Mouse (Mus musculus) cerebellum, adult 11-12 months (tissue): ENCODE measurements around the gene Odf3.
"Not testable (repeated sequence)": the region's sequence is repeated elsewhere in the genome, so short reads cannot be mapped to it uniquely, and the experiment has no call there.

Experiments
- DNase-seq: peaks from one replicate; pipeline ENCODE4 v3.0.0; 2022

The Odf3 gene

DNA sequence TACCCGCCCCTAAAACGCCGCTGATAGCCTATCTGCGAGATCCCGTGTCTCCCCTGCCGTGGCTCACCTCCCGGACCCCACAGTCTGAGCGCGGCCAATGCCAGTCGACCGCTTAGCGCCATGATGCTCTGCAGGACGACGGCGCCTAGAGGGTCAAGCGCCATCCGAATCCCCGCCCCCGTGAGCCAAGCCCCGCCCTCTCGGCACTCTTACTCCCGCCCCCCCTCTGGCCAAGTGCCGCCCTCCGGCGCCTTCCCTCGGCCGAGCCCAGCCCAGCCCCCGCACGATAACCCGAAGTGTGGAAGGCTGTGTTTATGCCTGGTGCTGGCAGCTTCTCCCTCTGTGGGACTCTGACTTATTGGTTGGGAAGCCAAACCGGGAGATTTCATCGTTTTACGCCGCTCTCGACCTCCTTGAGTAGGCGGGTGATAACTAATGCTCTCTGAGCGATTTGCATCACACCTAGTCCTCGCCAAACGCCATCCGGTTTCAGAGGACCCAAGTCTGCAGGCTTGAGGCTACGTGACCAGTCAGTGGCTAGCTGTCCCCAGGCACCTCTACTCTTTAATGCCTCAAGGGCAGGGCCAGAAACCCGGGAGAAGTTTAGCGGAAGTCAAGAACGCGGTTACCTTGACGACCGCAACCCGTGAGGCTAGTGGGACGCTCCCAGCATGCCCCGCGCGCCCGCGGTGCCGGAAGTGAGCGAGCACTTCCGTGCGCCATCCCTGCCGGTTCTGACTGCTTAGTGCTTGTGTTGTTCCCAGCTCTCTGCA lies 34.3 kb downstream of the Odf3 start, which contains the start of the genes Psmd13 and Sirt3:
Gene Psmd13, plus strand, starts transcription at position 273 of the 773 bp plus-strand sequence.
Gene Sirt3, minus strand, starts transcription at position 614 of the 773 bp plus-strand sequence.
- DNase-seq = peak; percentile 90

DNA sequence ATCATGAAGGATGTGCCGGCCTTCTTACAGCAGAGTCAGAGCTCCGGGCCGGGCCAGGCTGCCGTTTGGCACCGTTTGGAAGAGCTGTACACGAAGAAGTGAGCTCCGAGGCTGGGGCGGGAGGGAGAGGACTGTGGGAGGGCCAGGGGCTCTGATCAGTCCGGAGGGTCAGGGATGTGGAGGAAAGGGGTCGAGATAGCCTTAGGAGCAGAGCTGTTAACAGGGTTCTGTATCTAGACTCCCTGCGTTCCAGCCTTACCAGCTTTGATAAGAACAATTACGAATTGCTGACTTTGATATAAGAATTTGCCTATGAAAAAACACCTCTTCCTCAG lies 34.8 kb downstream of the Odf3 start:
- no peak for DNase-seq

DNA sequence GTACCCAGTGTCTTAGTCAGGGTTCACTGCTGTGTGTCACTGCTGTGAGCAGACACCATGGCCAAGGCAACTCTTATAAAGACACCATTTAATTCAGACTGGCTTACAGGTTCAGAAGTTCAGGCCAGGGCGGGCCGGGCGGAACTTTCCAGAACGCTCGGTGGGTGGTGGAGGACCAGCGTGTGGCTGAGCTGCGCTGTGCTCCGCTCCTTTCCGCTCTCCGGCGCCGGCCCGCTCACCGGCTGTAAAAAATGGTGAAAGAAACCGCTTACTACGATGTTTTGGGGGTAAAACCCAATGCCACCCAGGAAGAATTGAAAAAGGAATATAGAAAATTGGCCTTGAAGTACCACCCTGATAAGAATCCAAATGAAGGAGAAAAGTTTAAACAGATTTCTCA lies 43.0 kb downstream of the Odf3 start:
- DNase-seq = not testable (repeated sequence)

DNA sequence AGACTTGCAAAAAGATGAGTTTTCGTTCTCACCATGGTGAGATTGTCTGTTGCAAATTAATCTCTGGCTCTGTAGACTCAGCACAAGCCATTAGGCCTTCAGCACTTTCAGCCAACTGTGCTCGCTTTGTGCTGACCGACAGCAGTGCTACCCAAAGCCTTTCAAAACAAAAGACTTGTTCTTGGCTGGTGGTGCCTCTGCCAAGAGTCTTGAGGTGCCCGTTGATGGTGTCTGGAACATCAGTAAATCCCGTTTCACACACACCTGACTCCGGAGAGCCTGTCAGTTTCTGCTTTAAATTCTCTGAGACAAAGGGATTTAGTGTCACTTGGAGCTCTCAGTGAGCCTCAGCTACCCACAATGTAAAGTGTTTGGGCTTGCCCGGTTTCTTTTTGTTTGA lies 46.4 kb downstream of the Odf3 start:
- DNase-seq = no peak

DNA sequence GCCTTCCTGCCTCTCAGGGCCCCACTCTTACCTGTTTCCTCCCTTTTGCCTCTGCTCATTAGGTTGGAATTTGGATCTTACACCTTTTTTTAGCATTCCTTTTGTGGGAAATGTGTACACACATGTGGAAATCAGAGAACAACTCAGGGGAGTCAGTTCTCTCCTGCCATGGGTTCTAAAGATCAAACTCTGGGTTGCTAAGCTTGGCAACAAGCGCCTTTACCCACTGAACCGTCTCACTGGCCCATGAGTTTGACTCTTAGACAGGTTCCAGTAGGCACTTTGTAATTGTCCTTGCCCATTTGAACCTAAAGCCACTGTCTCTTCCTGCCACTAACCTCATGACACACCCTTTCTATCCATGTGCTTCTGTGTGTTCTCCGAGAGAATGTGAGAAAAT lies 47.0 kb downstream of the Odf3 start:
- DNase-seq = no peak

DNA sequence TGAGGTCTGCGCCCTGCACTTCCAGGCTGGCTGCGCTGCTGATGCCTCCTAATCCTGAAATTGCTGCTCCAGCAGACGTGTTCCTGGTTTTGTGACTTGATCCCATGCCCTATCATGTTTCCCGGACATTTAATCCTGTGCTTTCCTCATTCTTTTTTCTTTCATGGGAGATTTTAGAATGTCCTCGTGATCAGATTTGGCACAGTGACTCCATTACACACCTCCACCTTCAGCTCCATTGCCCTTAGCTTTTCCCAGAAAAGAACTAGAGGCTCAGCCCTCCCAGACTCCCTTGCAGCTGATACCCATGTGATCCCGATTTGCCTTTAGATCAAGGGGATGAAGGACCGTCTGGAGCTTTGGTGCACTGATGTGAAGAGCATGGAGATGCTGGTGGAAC lies 50.3 kb downstream of the Odf3 start:
- DNase-seq = no peak

DNA sequence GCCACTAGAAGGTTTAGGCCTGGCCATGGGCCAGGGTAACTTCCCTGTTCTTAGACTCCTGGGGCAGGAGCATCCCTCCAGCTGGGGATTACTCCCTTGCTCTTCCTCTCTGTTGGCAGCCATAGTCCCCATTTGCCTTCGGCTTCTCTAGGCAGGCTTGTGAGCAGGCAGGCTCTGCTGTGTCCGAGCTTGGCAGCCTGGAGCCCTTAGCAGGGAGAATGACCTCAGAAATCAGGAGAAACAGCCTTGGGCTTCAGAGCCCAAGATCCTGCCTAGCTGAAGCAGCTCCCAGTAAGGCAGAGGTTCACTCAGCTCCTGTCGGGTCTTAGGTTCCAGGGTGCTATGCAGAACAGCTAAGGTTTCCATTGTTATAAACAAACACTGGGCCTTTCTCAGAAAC lies 51.5 kb downstream of the Odf3 start:
- no peak for DNase-seq

DNA sequence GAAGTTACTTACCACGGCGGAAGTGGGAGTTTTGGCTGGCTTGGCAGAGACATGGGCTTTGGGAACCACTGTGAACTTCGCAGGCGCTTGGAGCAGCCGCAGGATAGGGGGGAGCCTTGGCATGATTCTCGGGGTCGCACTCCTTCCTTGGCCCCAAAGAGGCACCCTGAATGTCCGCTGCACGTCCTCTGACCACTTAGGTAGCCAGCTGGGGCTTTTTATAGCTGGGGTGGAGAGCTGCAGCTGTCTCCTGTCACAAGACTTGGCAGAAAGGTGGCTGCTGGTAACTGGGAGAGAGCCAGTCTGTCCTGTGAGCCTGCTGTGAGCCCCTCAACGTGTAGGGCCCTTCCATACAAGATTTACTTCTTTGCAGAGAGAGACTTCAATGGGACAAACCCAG lies 52.6 kb downstream of the Odf3 start, which contains the start of gene Cox8b:
Gene Cox8b, minus strand, starts transcription at position 227 of the 400 bp plus-strand sequence.
- DNase-seq = no peak
